Mouse (Mus musculus) myocyte (in vitro differentiated cells): ENCODE results near the gene Acadm.

Experiments used
- E2F4 ChIP-seq: IDR thresholded peaks from one replicate; pipeline ENCODE4 v1.6.1; 2011; ENCODE audit warnings: mild to moderate bottlenecking, control low read depth, moderate library complexity; ENCODE audit not compliant: insufficient read depth
- POLR2A ChIP-seq: IDR thresholded peaks from one replicate; pipeline ENCODE4 v1.6.1; 2011; ENCODE audit warnings: low read depth, mild to moderate bottlenecking, control low read depth, moderate library complexity; ENCODE audit not compliant: insufficient read length
- POLR2AphosphoS2 ChIP-seq: IDR thresholded peaks from one replicate; pipeline ENCODE4 v1.6.1; 2011; ENCODE audit warnings: low read depth, control low read depth; ENCODE audit not compliant: insufficient read length
- USF1 ChIP-seq: IDR thresholded peaks from one replicate; pipeline ENCODE4 v1.6.1; 2011; ENCODE audit warnings: low read depth, mild to moderate bottlenecking, control low read depth, moderate library complexity

DNA sequence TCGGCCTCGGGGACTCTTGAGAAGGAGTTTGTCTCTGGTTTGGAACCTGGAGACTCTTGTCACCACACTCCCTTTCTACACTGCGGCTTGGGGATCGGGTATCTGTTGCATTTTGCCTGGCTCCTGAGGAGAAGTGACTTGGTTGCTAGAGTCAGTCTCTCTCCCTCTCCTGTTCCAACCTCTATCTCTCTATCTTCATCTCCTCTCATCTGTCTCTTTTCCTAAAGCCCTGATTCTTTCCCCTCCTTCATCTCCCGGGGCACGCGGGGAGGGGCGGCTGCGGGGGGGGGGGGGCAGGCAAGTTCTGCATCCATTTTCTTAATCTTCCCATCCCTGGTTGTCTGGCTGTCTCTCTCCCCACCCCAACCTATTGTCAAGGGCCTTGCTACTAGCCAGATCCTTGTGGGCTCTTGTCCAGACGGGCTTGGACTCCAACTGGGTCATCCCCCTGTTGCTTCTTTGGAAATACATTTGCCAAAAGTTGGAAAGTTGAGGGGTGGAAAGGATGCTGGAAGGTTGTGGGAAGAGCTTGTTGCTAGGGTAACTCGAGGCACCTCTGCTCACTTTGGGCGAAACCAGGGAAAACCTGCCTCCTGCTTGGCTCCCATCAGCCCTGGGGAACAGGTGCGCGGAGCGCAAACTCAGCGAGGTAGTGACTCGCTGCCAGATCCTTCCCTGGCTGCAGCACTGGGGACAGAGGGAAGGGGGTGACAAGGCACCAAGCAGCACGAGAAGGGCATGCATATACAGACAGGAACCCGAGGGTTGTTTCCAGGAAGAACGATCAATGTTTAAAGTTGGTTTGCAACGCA is 29.7 kb upstream of the Acadm start:
- TF ChIP-seq USF1 (no peak), POLR2A (no peak), E2F4 (no peak), POLR2AphosphoS2 (no peak)
